Mouse (Mus musculus) ES-Bruce4 (cell line): Measurements from ENCODE around the gene Ptpn3.

Experiments
- CTCF ChIP-seq: IDR thresholded peaks from one replicate; pipeline ENCODE4 v1.8.1; 2011; ENCODE audit warnings: low read depth, low read length
- EP300 ChIP-seq: IDR thresholded peaks from 2 replicates; pipeline ENCODE4 v1.6.1; 2011; ENCODE audit warnings: low read depth, low read length; ENCODE audit not compliant: insufficient read depth
- POLR2A ChIP-seq: IDR thresholded peaks from one replicate; pipeline ENCODE4 v1.8.1; 2011; ENCODE audit warnings: low read length; ENCODE audit not compliant: insufficient read depth

- TF ChIP-seq CTCF (no peak), EP300 (no peak), POLR2A (no peak)
These were observed 52.5 kb downstream of the Ptpn3 start for GRCm38 (mm10) chr4:57249108-57249507.
